ENCODE assay signal across 13 mouse cellular contexts in genomic region chr12:52772494-52773280, GRCm38 (mm10).
DNase-seq lines count a peak whose midpoint lies in the region; ATAC-seq and TF ChIP-seq lines count a peak whose summit lies in the region.
"Had no signal": no experiment of that assay in that cellular context is flagged by ENCODE, and none has a peak within 500 bp of the region (broad histone marks: within the 10 kb centered on the region; RNA-seq: fewer than 3 reads in every experiment).

No protein-coding gene starts in this region.

- no peak overlapping the region for H3K4me3 ChIP-seq in heart, embryonic 13.5 days
- H3K4me3 ChIP-seq in forebrain, embryonic 16.5 days (replicated peaks; ENCODE audit: low read length), result no peak overlapping the region
- H3K4me3 ChIP-seq in midbrain, embryonic 13.5 days (replicated peaks), result no peak overlapping the region
- no peak overlapping the region for H3K4me3 ChIP-seq in liver, postnatal 0 days (ENCODE audit: low read depth, low read length)

- H3K36me3 ChIP-seq in heart, embryonic 13.5 days, result no peaks in the 10 kb centered on the region
- H3K36me3 ChIP-seq in forebrain, embryonic 16.5 days (ENCODE audit: control insufficient read depth, insufficient read depth), result no peaks in the 10 kb centered on the region
- H3K36me3 ChIP-seq in midbrain, embryonic 13.5 days, result no peaks in the 10 kb centered on the region
- H3K36me3 ChIP-seq in liver, postnatal 0 days (replicated peaks; ENCODE audit: insufficient read depth, low read length), result no peaks in the 10 kb centered on the region

- H3K27ac ChIP-seq in heart, embryonic 13.5 days (replicated peaks), result peak overlapping the region; percentile 39
- H3K27ac ChIP-seq in forebrain, embryonic 16.5 days (ENCODE audit: low read length), result peak overlapping the region; percentile 29; the same call in 1 of the 2 replicates
- peak overlapping the region; percentile 57; the same call in 1 of the 2 replicates for H3K27ac ChIP-seq in midbrain, embryonic 13.5 days
- H3K27ac ChIP-seq in liver, postnatal 0 days (ENCODE audit: low read depth), result no peak overlapping the region
- H3K27ac ChIP-seq: macrophage had no signal

- peaks cover 18% of the 10 kb centered on the region for H3K4me1 ChIP-seq in heart, embryonic 13.5 days
- H3K4me1 ChIP-seq in forebrain, embryonic 16.5 days (replicated peaks; ENCODE audit: control insufficient read depth, insufficient read depth, low read length), result peaks cover 35% of the 10 kb centered on the region
- peaks cover 57% of the 10 kb centered on the region for H3K4me1 ChIP-seq in midbrain, embryonic 13.5 days (replicated peaks)
- H3K4me1 ChIP-seq in liver, postnatal 0 days (ENCODE audit: insufficient read depth), result no peaks in the 10 kb centered on the region

- no peak for TF ChIP-seq CTCF in liver, postnatal 0 days (IDR thresholded peaks at IDR 0.05; ENCODE audit: low read depth)

- no peak overlapping the region for H3K9ac ChIP-seq in heart, embryonic 13.5 days
- no peak overlapping the region for H3K9ac ChIP-seq in forebrain, embryonic 16.5 days (replicated peaks; ENCODE audit: low read depth, low read length)
- H3K9ac ChIP-seq in midbrain, embryonic 13.5 days (replicated peaks), result peak overlapping the region; percentile 33; the same call in 1 of the 2 replicates
- H3K9ac ChIP-seq in liver, postnatal 0 days (replicated peaks), result no peak overlapping the region

- H3K27me3 ChIP-seq in heart, embryonic 13.5 days (replicated peaks), result no peaks in the 10 kb centered on the region
- no peaks in the 10 kb centered on the region for H3K27me3 ChIP-seq in forebrain, embryonic 16.5 days (replicated peaks; ENCODE audit: control insufficient read depth, insufficient read depth, low read length)
- H3K27me3 ChIP-seq in midbrain, embryonic 13.5 days, result no peaks in the 10 kb centered on the region
- H3K27me3 ChIP-seq in liver, postnatal 0 days (ENCODE audit: insufficient read depth, low read length), result no peaks in the 10 kb centered on the region

- no peak for DNase-seq in heart, adult 9 months (ENCODE audit: low spot score in 2 of 2)
- peak; percentile 28 to 49 for DNase-seq in cerebellum, postnatal 14 days
- DNase-seq in adrenal gland, postnatal 36 days, result no peak
- DNase-seq in right cerebral cortex, postnatal 4 days, result no peak
- no peak for DNase-seq in liver, postnatal 0 days
- DNase-seq: kidney, adult 2 months; right cerebral cortex, adult 18-20 months; thymus, adult 2 months had no signal

- no peak for ATAC-seq in heart, embryonic 13.5 days (ENCODE audit: extremely low read depth, insufficient number of reproducible peaks, low FRiP score, low TSS enrichment)
- no peak for ATAC-seq in forebrain, embryonic 16.5 days
- peak; percentile 50; the same call in 1 of the 2 replicates for ATAC-seq in midbrain, embryonic 13.5 days
- ATAC-seq in liver, postnatal 0 days, result no peak
- ATAC-seq: activated CD4-positive, CD25-positive, alpha-beta regulatory T cell, adult 4 months had no signal

- 49% methylated on average over 10 of the region's 11 CpGs for WGBS in heart, embryonic 13.5 days
- 22% methylated on average over 10 of the region's 11 CpGs for WGBS in forebrain, embryonic 16.5 days
- 29% methylated on average over 11 of the region's 11 CpGs for WGBS in midbrain, embryonic 13.5 days
- WGBS in liver, postnatal 0 days (ENCODE audit: insufficient replicate concordance), result 49% methylated on average over 10 of the region's 11 CpGs

- H3K9me3 ChIP-seq in heart, embryonic 13.5 days, result no peaks in the 10 kb centered on the region
- H3K9me3 ChIP-seq in forebrain, embryonic 16.5 days (ENCODE audit: control insufficient read depth, low read length), result no peaks in the 10 kb centered on the region
- H3K9me3 ChIP-seq in midbrain, embryonic 13.5 days, result no peaks in the 10 kb centered on the region
- H3K9me3 ChIP-seq in liver, postnatal 0 days (ENCODE audit: low read length), result no peaks in the 10 kb centered on the region

- no peak overlapping the region for H3K4me2 ChIP-seq in heart, embryonic 13.5 days
- H3K4me2 ChIP-seq in forebrain, embryonic 16.5 days (ENCODE audit: low read length), result no peak overlapping the region
- no peak overlapping the region for H3K4me2 ChIP-seq in midbrain, embryonic 13.5 days (replicated peaks)
- no peak overlapping the region for H3K4me2 ChIP-seq in liver, postnatal 0 days (ENCODE audit: low read depth, low read length)

- no peak for TF ChIP-seq EP300 in liver, postnatal 0 days (IDR thresholded peaks at IDR 0.05; ENCODE audit: low read depth)

Comparison
In these comparisons a context has a peak if more than half of its experiments do, and no peak if none do; other contexts are left out.
1. DNase-seq: peak in cerebellum, postnatal 14 days (2 of 2); none in heart, adult 9 months (0 of 2), adrenal gland, postnatal 36 days (0 of 2), right cerebral cortex, postnatal 4 days (single experiment) and liver, postnatal 0 days (single experiment).